Mouse (Mus musculus): ENCODE data around the gene Tshr.
"Not testable (repeated sequence)": the region's sequence is repeated elsewhere in the genome, so short reads cannot be mapped to it uniquely, and the experiment has no call there.

The Tshr gene

GRCm38 (mm10) chr12:91496226-91496558 is 111.8 kb downstream of the Tshr start:
- DNase-seq (ENCODE audit: low read depth, low spot score) = no peak

GRCm38 (mm10) chr12:91500475-91500874 is 116.1 kb downstream of the Tshr start:
- no peak for DNase-seq (ENCODE audit: low read depth, low spot score)

GRCm38 (mm10) chr12:91511766-91512165 is 127.4 kb downstream of the Tshr start:
- no peak for DNase-seq (ENCODE audit: low read depth, low spot score)

- no peak for DNase-seq (ENCODE audit: low read depth, low spot score)
Observed at GRCm38 (mm10) chr12:91513980-91514379, 129.6 kb downstream of the Tshr start.

GRCm38 (mm10) chr12:91517808-91518207 is 133.4 kb downstream of the Tshr start:
- no peak for DNase-seq (ENCODE audit: low read depth, low spot score)

- no peak for DNase-seq (ENCODE audit: low read depth, low spot score)
Observed at GRCm38 (mm10) chr12:91523626-91524025, 139.3 kb downstream of the Tshr start.

- no peak for DNase-seq (ENCODE audit: low read depth, low spot score)
Observed at GRCm38 (mm10) chr12:91534514-91534913, 150.2 kb downstream of the Tshr start.

GRCm38 (mm10) chr12:91540202-91540601 is 155.8 kb downstream of the Tshr start:
- DNase-seq (ENCODE audit: low read depth, low spot score) = no peak

- DNase-seq (ENCODE audit: low read depth, low spot score) = no peak
Observed at GRCm38 (mm10) chr12:91549471-91549870, 165.1 kb downstream of the Tshr start.

- DNase-seq (ENCODE audit: low read depth, low spot score) = no peak
Observed at GRCm38 (mm10) chr12:91551773-91552526, 167.6 kb downstream of the Tshr start.

- not testable (repeated sequence) for DNase-seq (ENCODE audit: low read depth, low spot score)
Observed at GRCm38 (mm10) chr12:91557358-91558005, 173.1 kb downstream of the Tshr start.

GRCm38 (mm10) chr12:91558152-91558551 is 173.8 kb downstream of the Tshr start:
- DNase-seq (ENCODE audit: low read depth, low spot score) = not testable (repeated sequence)

- DNase-seq (ENCODE audit: low read depth, low spot score) = no peak
Observed at GRCm38 (mm10) chr12:91567145-91567544, 182.8 kb downstream of the Tshr start.

- DNase-seq (ENCODE audit: low read depth, low spot score) = no peak
Observed at GRCm38 (mm10) chr12:91569255-91569654, 184.9 kb downstream of the Tshr start.

- no peak for DNase-seq (ENCODE audit: low read depth, low spot score)
Observed at GRCm38 (mm10) chr12:91571708-91572107, 187.3 kb downstream of the Tshr start.

GRCm38 (mm10) chr12:91579665-91580064 is 195.3 kb downstream of the Tshr start:
- no peak for DNase-seq (ENCODE audit: low read depth, low spot score)

- DNase-seq (ENCODE audit: low read depth, low spot score) = no peak
Observed at GRCm38 (mm10) chr12:91581204-91582070, 197.1 kb downstream of the Tshr start.

- no peak for DNase-seq (ENCODE audit: low read depth, low spot score)
Observed at GRCm38 (mm10) chr12:91582362-91583002, 198.1 kb downstream of the Tshr start.

- DNase-seq (ENCODE audit: low read depth, low spot score) = no peak
Observed at GRCm38 (mm10) chr12:91583409-91583808, 199.0 kb downstream of the Tshr start.

GRCm38 (mm10) chr12:91585206-91585605 is 200.8 kb downstream of the Tshr start:
- no peak for DNase-seq (ENCODE audit: low read depth, low spot score)

GRCm38 (mm10) chr12:91585815-91586214 is 201.5 kb downstream of the Tshr start:
- DNase-seq (ENCODE audit: low read depth, low spot score) = not testable (repeated sequence)

- DNase-seq (ENCODE audit: low read depth, low spot score) = no peak
Observed at GRCm38 (mm10) chr12:91587077-91587476, 202.7 kb downstream of the Tshr start.
